Mouse (Mus musculus) small intestine, adult 2 months (tissue): Measurements from ENCODE around the gene Gm13212.
"Not testable (repeated sequence)": the region's sequence is repeated elsewhere in the genome, so short reads cannot be mapped to it uniquely, and the experiment has no call there.

Experiments used
- CTCF ChIP-seq: fragments of 200-500 bp; IDR thresholded peaks from 2 replicates; pipeline ENCODE4 v1.5.1; 2012; ENCODE audit warnings: low read depth, mild to moderate bottlenecking, control low read depth, inconsistent platforms, low read length, moderate library complexity, mixed read lengths; ENCODE audit not compliant: insufficient replicate concordance, insufficient read length; ENCODE audit errors: extremely low read depth
- POLR2A ChIP-seq: fragments of 200-500 bp; IDR thresholded peaks from 2 replicates; pipeline ENCODE4 v1.6.1; 2012; ENCODE audit warnings: low read depth, mild to moderate bottlenecking, control low read depth, inconsistent platforms, low read length, moderate library complexity

DNA sequence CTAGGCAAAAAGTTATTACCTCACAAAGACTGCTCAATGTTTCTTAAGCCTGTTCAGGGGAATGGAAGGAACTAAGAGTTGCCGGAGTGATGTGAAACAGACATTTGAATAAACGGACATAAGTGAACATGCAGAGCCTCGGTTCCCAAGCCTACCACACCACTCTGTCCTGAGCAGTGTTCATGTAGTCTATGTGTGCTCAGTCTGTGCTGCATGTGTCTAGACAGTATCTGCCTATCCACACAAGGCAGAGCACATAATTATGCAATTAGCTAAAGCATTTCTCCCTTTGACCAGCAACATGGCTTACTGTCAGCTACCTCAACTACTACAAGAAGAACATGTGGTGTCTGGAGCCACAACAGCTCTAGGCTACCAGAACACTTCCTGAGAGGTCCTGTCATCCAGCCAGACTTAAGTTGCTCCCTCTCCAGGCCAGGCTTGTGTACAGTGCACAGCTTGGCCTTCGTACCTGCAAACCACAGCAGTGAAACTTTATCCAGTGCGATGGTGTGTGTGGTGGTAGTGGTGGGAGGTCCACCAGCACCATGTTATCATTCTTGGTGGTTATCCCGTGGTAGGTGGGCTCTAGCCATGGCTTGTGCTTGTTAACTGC, 39.1 kb upstream of the Gm13212 start:
- TF ChIP-seq CTCF, POLR2A: not testable (repeated sequence)
